Mouse (Mus musculus) intestine, embryonic 14.5 days (tissue): ENCODE data around the gene Wwp2. TPM values are rescaled to one million over a fixed set of nuclear protein-coding genes. Genes with fewer than 3 reads are reported as not detected.

Experiments
- ATAC-seq: fragments of 200-750 bp; cut with Nextera tagmentation; replicated peaks from 2 replicates; pipeline ENCODE4 v1.8.0; 2017; ENCODE audit warnings: low read depth, moderate number of reproducible peaks, moderate TSS enrichment, moderate library complexity; ENCODE audit not compliant: low FRiP score, low TSS enrichment
- DNase-seq: peaks from one replicate; pipeline ENCODE4 v3.0.0-alpha.2; 2018; ENCODE audit warnings: low spot score
- H3K27ac ChIP-seq: fragments of 300-500 bp; sonication (generic); 2 replicates; pipeline ENCODE4 v1.5.1; 2014; ENCODE audit warnings: low read depth, mild to moderate bottlenecking, control low read depth
- H3K27me3 ChIP-seq: fragments of 300-500 bp; sonication (generic); replicated peaks from 2 replicates; pipeline ENCODE4 v1.6.1; 2014; ENCODE audit warnings: low read length, control low read depth; ENCODE audit not compliant: control insufficient read depth, insufficient read depth
- H3K36me3 ChIP-seq: fragments of 300-500 bp; sonication (generic); 2 replicates; pipeline ENCODE4 v1.6.1; 2014; ENCODE audit warnings: low read length, control low read depth; ENCODE audit not compliant: control insufficient read depth, insufficient read depth
- H3K4me1 ChIP-seq: fragments of 300-500 bp; sonication (generic); replicated peaks from 2 replicates; pipeline ENCODE4 v1.6.1; 2014; ENCODE audit warnings: low read length, control low read depth, mixed read lengths; ENCODE audit not compliant: control insufficient read depth, insufficient read depth
- H3K4me2 ChIP-seq: fragments of 300-500 bp; sonication (generic); 2 replicates; pipeline ENCODE4 v1.6.1; 2014; ENCODE audit warnings: low read length
- H3K4me3 ChIP-seq: fragments of 300-500 bp; sonication (generic); 2 replicates; pipeline ENCODE4 v1.5.1; 2014; ENCODE audit warnings: low read depth, low read length, control low read depth, mixed read lengths
- H3K9ac ChIP-seq: fragments of 300-500 bp; sonication (generic); 2 replicates; pipeline ENCODE4 v1.6.1; 2014; ENCODE audit warnings: mild to moderate bottlenecking, low read length
- H3K9me3 ChIP-seq: fragments of 300-500 bp; sonication (generic); 2 replicates; pipeline ENCODE4 v1.6.1; 2016; ENCODE audit warnings: low read length, control low read depth; ENCODE audit not compliant: control insufficient read depth
- WGBS: fragments of 180-500 bp; shearing (Covaris S2); extraction: QIAGEN DNeasy Blood & Tissue Kit; methylation state at CpG from one replicate; pipeline ENCODE4 v1.1.7; 2014; 5-methylcytosine and 5-hydroxymethylcytosine counted together
- polyA plus RNA-seq: library from polyadenylated mRNA; unstranded; fragments of >200 nt; fragmentation: Nextera tagmentation; extraction: Ambion mirVana; gene quantifications from 2 replicates; pipeline ENCODE4 v1.2.1, GENCODE M21; 2014

Gene Wwp2
- polyA plus RNA-seq, 1 experiment from 2014 or later, result 43.6 TPM

DNA sequence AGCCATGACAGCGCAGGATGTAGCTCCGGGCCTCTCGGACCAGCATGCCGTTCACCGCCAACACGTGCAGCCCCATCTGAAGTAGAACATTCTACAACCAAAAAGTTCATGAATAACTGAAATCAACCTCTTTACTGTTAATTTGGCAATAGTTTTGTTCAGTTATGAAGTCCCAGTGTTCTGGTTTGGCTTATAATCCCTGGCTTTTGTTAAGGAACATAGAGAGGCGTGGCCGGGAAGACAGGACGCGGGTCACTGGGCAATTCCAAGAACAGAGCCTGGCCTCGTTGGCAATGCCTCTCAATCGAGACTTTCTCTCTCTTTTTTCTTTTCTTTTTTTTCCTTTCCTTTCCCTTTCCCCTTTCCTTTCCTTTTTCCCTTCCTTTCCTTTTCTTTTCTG, 19.2 kb upstream of the Wwp2 start:
- ATAC-seq, result no peak
- 92% methylated on average over 12 of the region's 12 CpGs for WGBS
- peaks cover 97% of the 10 kb centered on the region for H3K36me3 ChIP-seq

DNA sequence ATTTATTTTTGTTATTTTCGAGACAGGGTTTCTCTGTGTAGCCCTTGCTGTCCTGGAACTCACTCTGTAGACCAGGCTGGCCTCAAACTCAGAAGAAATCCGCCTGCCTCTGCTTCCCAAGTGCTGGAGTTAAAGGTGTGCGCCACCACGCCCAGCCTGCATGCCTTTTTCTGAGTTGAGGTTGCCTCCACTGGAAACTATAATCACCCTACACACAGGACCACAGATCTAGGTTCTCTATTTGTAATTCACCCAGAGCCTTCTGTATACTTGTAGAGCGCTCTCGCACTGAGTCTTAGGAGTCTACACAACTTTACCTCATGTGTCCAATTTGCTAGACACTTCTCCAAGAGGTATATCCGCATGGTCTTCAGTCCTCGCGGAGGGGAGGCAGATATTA, 12.0 kb upstream of the Wwp2 start:
- Histone ChIP-seq H3K36me3 (peaks cover 35% of the 10 kb centered on the region), H3K9me3 (no peaks in the 10 kb centered on the region), H3K4me1 (peaks cover 7% of the 10 kb centered on the region), H3K27ac (peak overlapping the region; percentile 36; the same call in 1 of the 2 replicates), H3K4me3 (peak overlapping the region; percentile 100), H3K9ac (peak overlapping the region; percentile 80), H3K4me2 (peak overlapping the region; percentile 69), H3K27me3 (no peaks in the 10 kb centered on the region)
- ATAC-seq (no peak), DNase-seq (peak; percentile 54)
- WGBS, result 34% methylated on average over 9 of the region's 9 CpGs

More for the DNA sequence above, 19.2 kb upstream of the Wwp2 start:
- H3K27me3 ChIP-seq, result no peaks in the 10 kb centered on the region
- no peaks in the 10 kb centered on the region for H3K9me3 ChIP-seq
- H3K27ac ChIP-seq, result no peak overlapping the region
- DNase-seq, result no peak
- no peak overlapping the region for H3K4me2 ChIP-seq
- no peaks in the 10 kb centered on the region for H3K4me1 ChIP-seq
- H3K9ac ChIP-seq, result no peak overlapping the region
- H3K4me3 ChIP-seq, result no peak overlapping the region

DNA sequence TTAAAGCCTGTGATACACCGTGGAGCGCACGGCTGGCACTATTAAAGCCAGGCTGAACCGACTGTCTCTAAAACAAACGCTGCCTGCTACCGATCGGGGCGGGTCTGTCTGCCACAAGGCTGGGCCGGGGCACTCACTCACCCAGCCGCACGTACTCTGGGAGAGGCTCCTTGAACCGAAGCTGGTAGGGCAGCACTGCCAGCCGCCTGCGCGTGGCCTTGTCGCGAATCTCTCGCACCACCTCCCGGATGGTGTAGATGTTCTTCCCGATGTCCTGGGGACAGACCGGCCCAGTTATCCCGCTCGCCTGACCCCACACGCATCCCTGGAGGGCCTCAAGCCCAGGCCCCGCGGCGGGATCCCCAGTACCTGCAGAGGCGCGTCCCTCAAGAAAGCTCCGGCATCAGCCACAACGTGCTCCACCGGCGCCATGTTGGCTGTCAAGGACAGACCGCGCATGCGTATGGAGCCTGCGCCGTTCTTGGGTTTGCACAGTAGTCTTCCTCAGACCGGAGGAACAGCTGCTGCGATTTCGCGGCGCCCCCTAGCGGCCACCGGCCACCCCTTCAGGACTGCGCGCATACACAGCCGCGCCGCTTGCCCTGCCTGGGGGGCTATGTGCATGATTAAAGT, 11.5 kb upstream of the Wwp2 start, which contains the start of gene Nob1:
Nob1 (minus strand) TSS at position 455 of the 633 bp plus-strand sequence.
- Histone ChIP-seq H3K36me3 (peaks cover 30% of the 10 kb centered on the region), H3K4me1 (peaks cover 7% of the 10 kb centered on the region), H3K9me3 (no peaks in the 10 kb centered on the region), H3K27me3 (no peaks in the 10 kb centered on the region), H3K27ac (peak within 1 kb of the TSS; percentile 36; the same call in 1 of the 2 replicates), H3K4me2 (peak within 1 kb of the TSS; percentile 69), H3K9ac (peak within 1 kb of the TSS; percentile 80), H3K4me3 (peak within 1 kb of the TSS; percentile 100)
- 1% methylated on average over 50 of the region's 50 CpGs for WGBS
- ATAC-seq, result peak; percentile 99
- DNase-seq, result peak; percentile 97

DNA sequence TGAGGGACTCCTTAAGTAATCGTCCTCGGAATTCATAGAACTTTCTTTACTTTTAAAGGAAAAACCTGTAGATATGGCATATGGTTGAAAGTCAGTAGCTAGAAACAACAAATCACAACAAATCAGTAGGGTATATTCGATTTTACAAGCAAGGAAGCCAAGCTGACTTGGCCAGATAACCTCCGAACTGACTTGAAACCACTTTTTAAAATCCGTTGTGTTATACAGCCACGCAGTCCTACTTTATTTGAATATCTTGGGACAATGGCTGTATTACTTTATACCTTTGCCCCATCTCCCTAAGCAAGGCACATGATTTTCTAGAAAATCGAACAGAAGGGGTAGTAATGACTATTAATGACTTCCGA, 11.0 kb upstream of the Wwp2 start:
- Histone ChIP-seq H3K9ac (no peak overlapping the region), H3K4me1 (peaks cover 7% of the 10 kb centered on the region), H3K27me3 (no peaks in the 10 kb centered on the region), H3K4me3 (peak overlapping the region; percentile 100; the same call in 1 of the 2 replicates), H3K4me2 (peak overlapping the region; percentile 18; the same call in 1 of the 2 replicates), H3K9me3 (no peaks in the 10 kb centered on the region), H3K36me3 (peaks cover 25% of the 10 kb centered on the region), H3K27ac (no peak overlapping the region)
- 48% methylated on average over 8 of the region's 8 CpGs for WGBS
- no peak for ATAC-seq
- no peak for DNase-seq

- DNase-seq (no peak), ATAC-seq (no peak)
- Histone ChIP-seq H3K4me3 (no peak overlapping the region), H3K9me3 (no peaks in the 10 kb centered on the region), H3K4me2 (no peak overlapping the region), H3K9ac (no peak overlapping the region), H3K27me3 (no peaks in the 10 kb centered on the region), H3K36me3 (no peaks in the 10 kb centered on the region), H3K27ac (no peak overlapping the region), H3K4me1 (peaks cover 5% of the 10 kb centered on the region; the same call in 1 of the 2 replicates)
- WGBS, result 63% methylated on average over 8 of the region's 8 CpGs
These were observed 5.3 kb upstream of the Wwp2 start for GRCm38 (mm10) chr8:107430821-107431220.

- WGBS, result 29% methylated on average over 11 of the region's 11 CpGs
- Histone ChIP-seq H3K4me2 (peak overlapping the region; percentile 53), H3K4me1 (peaks cover 15% of the 10 kb centered on the region), H3K27me3 (no peaks in the 10 kb centered on the region), H3K4me3 (peak overlapping the region; percentile 74), H3K9ac (peak overlapping the region; percentile 80), H3K9me3 (no peaks in the 10 kb centered on the region), H3K27ac (0 out of 2 replicates have a peak overlapping the region, but pooled peaks have one; percentile 79), H3K36me3 (no peaks in the 10 kb centered on the region)
- 0 out of 2 replicates have a peak, but pooled peaks have one; percentile 1 for ATAC-seq
- peak; percentile 62 for DNase-seq
These were observed 674 bp upstream of the Wwp2 start for GRCm38 (mm10) chr8:107435421-107435961.

DNA sequence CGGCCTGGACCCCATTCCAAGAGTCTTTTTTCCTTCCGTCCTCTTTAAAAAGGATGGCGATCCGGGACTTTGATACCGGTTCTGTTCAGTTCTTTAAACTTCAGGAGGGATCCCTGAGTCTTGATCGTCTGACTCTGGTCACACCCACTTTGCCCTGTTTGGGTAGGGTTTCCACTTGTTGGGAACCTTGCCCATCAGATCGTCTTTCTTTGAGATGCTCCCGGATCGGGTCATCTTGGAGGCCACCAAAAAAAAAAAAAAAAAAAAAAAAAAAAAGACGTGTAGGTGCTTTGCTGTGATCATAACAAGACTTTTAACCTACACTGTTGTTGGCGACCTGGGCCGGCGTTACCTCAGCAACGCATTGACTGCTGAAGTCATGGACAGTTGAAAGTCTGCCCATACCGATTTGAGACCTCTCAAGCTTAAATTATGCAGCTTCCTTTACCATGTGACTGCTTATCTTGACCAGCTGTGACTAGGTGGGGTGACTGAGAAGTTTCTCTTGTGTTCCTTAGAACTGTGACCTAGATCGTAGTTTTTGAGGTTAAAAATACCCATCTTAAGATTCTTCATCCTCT, 766 bp downstream of the Wwp2 start:
- Histone ChIP-seq H3K9me3 (no peaks in the 10 kb centered on the region), H3K4me3 (peak overlapping the region; percentile 74), H3K27ac (peak overlapping the region; percentile 79), H3K27me3 (no peaks in the 10 kb centered on the region), H3K4me1 (peaks cover 15% of the 10 kb centered on the region), H3K36me3 (no peaks in the 10 kb centered on the region), H3K4me2 (peak overlapping the region; percentile 53), H3K9ac (peak overlapping the region; percentile 80)
- DNase-seq (no peak), ATAC-seq (peak; percentile 33)
- WGBS, result 9% methylated on average over 16 of the region's 16 CpGs

DNA sequence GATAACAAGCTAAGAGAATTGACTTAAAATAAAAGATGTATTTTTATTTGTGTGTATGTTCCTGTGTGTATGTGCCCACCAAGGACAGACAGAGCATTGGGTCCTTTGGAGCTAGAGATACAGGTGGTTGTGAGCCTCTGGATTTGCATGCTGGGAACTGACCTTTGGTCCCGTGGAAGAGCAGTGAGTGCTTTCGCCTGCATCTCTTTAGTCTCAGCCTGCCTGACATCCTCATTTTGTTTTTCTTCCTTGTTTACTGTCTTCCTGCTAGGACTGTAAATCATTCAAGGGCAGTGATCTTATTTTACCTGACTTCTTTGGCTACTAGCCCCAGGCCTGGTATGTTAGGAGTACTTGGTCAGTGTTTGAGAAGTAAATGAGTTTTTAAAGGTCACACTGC, 1.5 kb downstream of the Wwp2 start:
- H3K27ac ChIP-seq, result no peak overlapping the region
- 55% methylated on average over 2 of the region's 2 CpGs for WGBS
- no peak for DNase-seq

More for the DNA sequence above, 1.5 kb downstream of the Wwp2 start:
- Histone ChIP-seq H3K4me1 (peaks cover 15% of the 10 kb centered on the region), H3K9ac (no peak overlapping the region), H3K4me2 (peak overlapping the region; percentile 53), H3K36me3 (no peaks in the 10 kb centered on the region), H3K27me3 (no peaks in the 10 kb centered on the region), H3K4me3 (no peak overlapping the region), H3K9me3 (no peaks in the 10 kb centered on the region)
- no peak for ATAC-seq
